Mouse (Mus musculus): ENCODE measurements around the gene Ankrd1. TPM values are rescaled to one million over a fixed set of nuclear protein-coding genes. Genes with fewer than 3 reads are reported as not detected.

Gene Ankrd1
- polyA plus RNA-seq, 1 experiment from 2014 or later: not detected

- H3K27ac ChIP-seq (replicated peaks): no peak overlapping the region
Measured at GRCm38 (mm10) chr19:36130181-36130580, 10.3 kb upstream of the Ankrd1 start.

GRCm38 (mm10) chr19:36129643-36130042 lies 9.7 kb upstream of the Ankrd1 start:
- Histone ChIP-seq H3K9me3 (no peaks in the 10 kb centered on the region), H3K27me3 (no peaks in the 10 kb centered on the region), H3K4me1 (no peaks in the 10 kb centered on the region), H3K4me2 (replicated peaks) (no peak overlapping the region), H3K9ac (replicated peaks) (no peak overlapping the region), H3K36me3 (no peaks in the 10 kb centered on the region), H3K4me3 (no peak overlapping the region), H3K27ac (replicated peaks) (no peak overlapping the region)
- WGBS: 73% methylated on average over 12 of the region's 12 CpGs
- ATAC-seq (replicated peaks): no peak

More at GRCm38 (mm10) chr19:36130181-36130580, 10.3 kb upstream of the Ankrd1 start:
- no peaks in the 10 kb centered on the region for H3K27me3 ChIP-seq
- H3K4me1 ChIP-seq: no peaks in the 10 kb centered on the region
- H3K9me3 ChIP-seq: no peaks in the 10 kb centered on the region
- no peaks in the 10 kb centered on the region for H3K36me3 ChIP-seq
- 28% methylated on average over 2 of the region's 2 CpGs for WGBS
- H3K4me2 ChIP-seq (replicated peaks): no peak overlapping the region
- H3K9ac ChIP-seq (replicated peaks): no peak overlapping the region
- no peak overlapping the region for H3K4me3 ChIP-seq
- no peak for ATAC-seq (replicated peaks)

GRCm38 (mm10) chr19:36129213-36129612 lies 9.3 kb upstream of the Ankrd1 start:
- no peak for ATAC-seq (replicated peaks)
- H3K27me3 ChIP-seq: no peaks in the 10 kb centered on the region
- no peaks in the 10 kb centered on the region for H3K36me3 ChIP-seq
- 72% methylated on average over 9 of the region's 9 CpGs for WGBS
- H3K4me3 ChIP-seq: no peak overlapping the region
- no peaks in the 10 kb centered on the region for H3K9me3 ChIP-seq
- no peak overlapping the region for H3K4me2 ChIP-seq (replicated peaks)
- no peak overlapping the region for H3K9ac ChIP-seq (replicated peaks)
- no peaks in the 10 kb centered on the region for H3K4me1 ChIP-seq
- H3K27ac ChIP-seq (replicated peaks): no peak overlapping the region

DNA sequence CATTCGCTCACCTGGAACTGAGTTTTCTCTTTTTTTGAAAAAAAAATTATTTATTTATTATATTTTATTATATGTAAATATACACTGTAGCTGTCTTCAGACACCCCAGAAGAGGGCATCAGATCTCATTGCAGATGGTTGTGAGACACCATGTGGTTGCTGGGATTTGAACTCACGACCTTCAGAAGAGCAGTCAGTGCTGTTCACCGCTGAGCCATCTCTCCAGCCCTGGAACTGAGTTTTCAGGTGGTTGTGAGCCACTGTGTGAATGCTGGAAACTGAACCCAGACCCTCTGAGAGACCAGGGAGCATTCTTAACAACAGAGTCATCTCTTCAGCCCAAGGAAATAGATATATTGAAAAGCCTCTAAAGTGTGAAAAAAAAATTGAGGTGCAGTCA lies 8.5 kb upstream of the Ankrd1 start:
- H3K27me3 ChIP-seq: no peaks in the 10 kb centered on the region
- no peak overlapping the region for H3K4me3 ChIP-seq
- H3K27ac ChIP-seq (replicated peaks): no peak overlapping the region
- no peaks in the 10 kb centered on the region for H3K36me3 ChIP-seq
- 96% methylated on average over 3 of the region's 3 CpGs for WGBS
- ATAC-seq (replicated peaks): no peak
- no peaks in the 10 kb centered on the region for H3K4me1 ChIP-seq
- no peak overlapping the region for H3K9ac ChIP-seq (replicated peaks)
- H3K9me3 ChIP-seq: no peaks in the 10 kb centered on the region
- no peak overlapping the region for H3K4me2 ChIP-seq (replicated peaks)

GRCm38 (mm10) chr19:36124203-36124602 lies 4.3 kb upstream of the Ankrd1 start:
- H3K9me3 ChIP-seq: no peaks in the 10 kb centered on the region
- H3K27ac ChIP-seq (replicated peaks): no peak overlapping the region
- no peaks in the 10 kb centered on the region for H3K27me3 ChIP-seq
- H3K4me1 ChIP-seq: no peaks in the 10 kb centered on the region
- no peak overlapping the region for H3K4me2 ChIP-seq (replicated peaks)
- WGBS: 80% methylated on average over 1 of the region's 1 CpGs
- H3K36me3 ChIP-seq: no peaks in the 10 kb centered on the region
- no peak overlapping the region for H3K9ac ChIP-seq (replicated peaks)
- no peak for ATAC-seq (replicated peaks)
- H3K4me3 ChIP-seq: no peak overlapping the region

- Histone ChIP-seq H3K36me3 (no peaks in the 10 kb centered on the region), H3K4me1 (no peaks in the 10 kb centered on the region), H3K9me3 (no peaks in the 10 kb centered on the region), H3K4me2 (replicated peaks) (no peak overlapping the region), H3K4me3 (no peak overlapping the region), H3K27ac (replicated peaks) (no peak overlapping the region), H3K27me3 (no peaks in the 10 kb centered on the region), H3K9ac (replicated peaks) (no peak overlapping the region)
- no peak for ATAC-seq (replicated peaks)
- WGBS: 91% methylated on average over 8 of the region's 8 CpGs
Measured at GRCm38 (mm10) chr19:36119219-36119618, 680 bp downstream of the Ankrd1 start.

GRCm38 (mm10) chr19:36116185-36116584 lies 3.7 kb downstream of the Ankrd1 start:
- Histone ChIP-seq H3K4me1 (0 out of 2 replicates have a peak, but pooled peaks cover 3% of the 10 kb centered on the region), H3K36me3 (no peaks in the 10 kb centered on the region), H3K9me3 (no peaks in the 10 kb centered on the region), H3K27ac (replicated peaks) (no peak overlapping the region), H3K9ac (replicated peaks) (no peak overlapping the region), H3K4me3 (no peak overlapping the region), H3K4me2 (replicated peaks) (no peak overlapping the region), H3K27me3 (no peaks in the 10 kb centered on the region)
- 95% methylated on average over 4 of the region's 4 CpGs for WGBS
- ATAC-seq (replicated peaks): no peak

DNA sequence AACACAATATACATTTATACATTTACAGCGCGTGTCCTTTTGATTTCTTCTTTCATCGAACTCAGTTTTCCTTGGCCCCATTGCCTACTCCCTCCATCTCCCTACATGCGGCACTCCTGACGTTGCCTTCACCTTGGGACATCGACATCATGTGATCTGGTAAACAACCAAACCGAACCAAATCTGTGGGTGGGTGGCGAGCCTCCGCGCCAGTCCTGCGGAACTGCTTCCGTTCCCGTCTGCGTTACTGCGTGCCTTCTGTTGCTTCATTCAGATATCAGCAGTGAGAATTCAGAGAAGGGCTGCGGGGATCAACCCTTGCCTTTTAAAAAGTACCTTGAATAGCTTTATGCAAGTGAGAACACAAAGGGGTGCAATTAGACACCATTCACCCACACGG lies 7.9 kb downstream of the Ankrd1 start:
- 0 out of 2 replicates have a peak overlapping the region, but pooled peaks have one; percentile 20 for H3K9ac ChIP-seq (replicated peaks)
- ATAC-seq (replicated peaks): 0 out of 2 replicates have a peak, but pooled peaks have one; percentile 24
- no peaks in the 10 kb centered on the region for H3K9me3 ChIP-seq
- no peaks in the 10 kb centered on the region for H3K27me3 ChIP-seq
- H3K27ac ChIP-seq (replicated peaks): no peak overlapping the region
- H3K4me3 ChIP-seq: peak overlapping the region; percentile 27
- H3K4me1 ChIP-seq: peaks cover 5% of the 10 kb centered on the region; the same call in 1 of the 2 replicates
- peak overlapping the region; percentile 37 for H3K4me2 ChIP-seq (replicated peaks)
- 25% methylated on average over 17 of the region's 17 CpGs for WGBS
- H3K36me3 ChIP-seq: no peaks in the 10 kb centered on the region

- peak overlapping the region; percentile 37 for H3K4me2 ChIP-seq (replicated peaks)
- no peaks in the 10 kb centered on the region for H3K27me3 ChIP-seq
- no peak overlapping the region for H3K27ac ChIP-seq (replicated peaks)
- no peaks in the 10 kb centered on the region for H3K36me3 ChIP-seq
- 29% methylated on average over 7 of the region's 7 CpGs for WGBS
- H3K9ac ChIP-seq (replicated peaks): 0 out of 2 replicates have a peak overlapping the region, but pooled peaks have one; percentile 20
- no peaks in the 10 kb centered on the region for H3K9me3 ChIP-seq
- peak overlapping the region; percentile 27; the same call in 1 of the 2 replicates for H3K4me3 ChIP-seq
- H3K4me1 ChIP-seq: peaks cover 5% of the 10 kb centered on the region; the same call in 1 of the 2 replicates
- peak; percentile 47 for ATAC-seq (replicated peaks)
Measured at GRCm38 (mm10) chr19:36111054-36111895, 8.6 kb downstream of the Ankrd1 start.

- H3K27ac ChIP-seq (replicated peaks): no peak overlapping the region
- no peak overlapping the region for H3K4me2 ChIP-seq (replicated peaks)
- peaks cover 5% of the 10 kb centered on the region; the same call in 1 of the 2 replicates for H3K4me1 ChIP-seq
- 49% methylated on average over 7 of the region's 7 CpGs for WGBS
- no peak overlapping the region for H3K9ac ChIP-seq (replicated peaks)
- H3K36me3 ChIP-seq: 0 out of 2 replicates have a peak, but pooled peaks cover 3% of the 10 kb centered on the region
- no peaks in the 10 kb centered on the region for H3K9me3 ChIP-seq
- peak; percentile 46; the same call in 1 of the 2 replicates for ATAC-seq (replicated peaks)
- no peaks in the 10 kb centered on the region for H3K27me3 ChIP-seq
- no peak overlapping the region for H3K4me3 ChIP-seq
Measured at GRCm38 (mm10) chr19:36110465-36110864, 9.4 kb downstream of the Ankrd1 start.

GRCm38 (mm10) chr19:36109318-36109944 lies 10.5 kb downstream of the Ankrd1 start:
- Histone ChIP-seq H3K4me2 (replicated peaks) (no peak overlapping the region), H3K9me3 (no peaks in the 10 kb centered on the region), H3K9ac (replicated peaks) (no peak overlapping the region), H3K4me1 (peaks cover 5% of the 10 kb centered on the region; the same call in 1 of the 2 replicates), H3K4me3 (no peak overlapping the region), H3K27me3 (no peaks in the 10 kb centered on the region), H3K27ac (replicated peaks) (no peak overlapping the region), H3K36me3 (0 out of 2 replicates have a peak, but pooled peaks cover 3% of the 10 kb centered on the region)
- ATAC-seq (replicated peaks): 0 out of 2 replicates have a peak, but pooled peaks have one; percentile 23
- 75% methylated on average over 26 of the region's 26 CpGs for WGBS

DNA sequence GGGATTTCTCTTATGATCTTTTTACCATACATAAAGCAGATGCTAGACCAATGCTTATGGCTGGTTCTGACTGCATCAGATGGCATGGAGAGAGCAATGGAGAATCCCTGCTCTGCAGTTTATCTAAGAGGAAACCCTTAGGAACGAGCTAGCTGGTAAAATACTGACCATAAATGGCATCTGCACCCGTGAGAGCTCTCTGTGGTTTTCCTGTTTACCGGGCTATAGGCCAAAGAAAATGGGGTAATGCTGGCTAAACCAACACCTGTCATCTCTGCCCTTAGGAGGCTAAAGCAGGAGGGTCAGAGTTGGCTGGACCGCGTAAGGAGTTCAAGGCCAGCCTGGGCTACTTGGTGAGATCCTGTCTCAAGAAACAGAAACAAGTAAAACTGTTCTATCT lies 16.0 kb downstream of the Ankrd1 start:
- 93% methylated on average over 5 of the region's 5 CpGs for WGBS
- Histone ChIP-seq H3K27ac (replicated peaks) (no peak overlapping the region), H3K9ac (replicated peaks) (no peak overlapping the region), H3K4me2 (replicated peaks) (no peak overlapping the region), H3K36me3 (peaks cover 47% of the 10 kb centered on the region), H3K4me1 (no peaks in the 10 kb centered on the region), H3K27me3 (no peaks in the 10 kb centered on the region), H3K9me3 (no peaks in the 10 kb centered on the region), H3K4me3 (no peak overlapping the region)
- ATAC-seq (replicated peaks): no peak
